Mouse (Mus musculus): Measurements from ENCODE around the gene Bicra.

GRCm38 (mm10) chr7:15937491-15937890 is 110.2 kb downstream of the Bicra start:
- TF ChIP-seq POLR2A (IDR thresholded peaks at IDR 0.05; ENCODE audit: insufficient read length, low read depth) (no peak), E2F4 (IDR thresholded peaks at IDR 0.05; ENCODE audit: insufficient read depth) (no peak), REST (IDR thresholded peaks at IDR 0.05; ENCODE audit: insufficient read depth, insufficient read length) (no peak), MAX (IDR thresholded peaks at IDR 0.05; ENCODE audit: low read depth) (no peak), CEBPB (IDR thresholded peaks at IDR 0.05; ENCODE audit: insufficient read depth, poor library complexity, severe bottlenecking) (no peak), POLR2AphosphoS2 (IDR thresholded peaks at IDR 0.05; ENCODE audit: insufficient read length, low read depth) (no peak), MYOG (IDR thresholded peaks at IDR 0.05; ENCODE audit: control insufficient read depth in 1 of 3, insufficient read depth in 1 of 3, insufficient read length in 2 of 3, low read depth in 2 of 3) (no peak), MYOD1 (IDR thresholded peaks at IDR 0.05; ENCODE audit: control insufficient read depth in 1 of 3, insufficient read length in 2 of 3, low read depth in 2 of 3) (no peak)

Measured in myocyte (in vitro differentiated cells).